Mouse (Mus musculus) adrenal gland, adult 18-20 months (tissue): Measurements from ENCODE around the gene Rnf217. TPM values are rescaled to one million over a fixed set of nuclear protein-coding genes. Genes with fewer than 3 reads are reported as not detected.

Experiments used
- DNase-seq, 2 experiments: peaks; one replicate each; pipeline ENCODE4 v3.0.0; 2021 to 2022; ENCODE audit warnings: low spot score in 2 of 2
- total RNA-seq, 2 experiments: library from RNA; stranded (reverse); gene quantifications; 1 replicate in 1 of 2; 2 replicates in 1 of 2; pipeline ENCODE4 v1.2.3; 2021

Rnf217 gene
- total RNA-seq, 2 experiments from 2014 or later, result 8.7 to 10.1 TPM

GRCm38 (mm10) chr10:31555433-31555960, 53.5 kb downstream of the Rnf217 start:
- DNase-seq, result no peak

- DNase-seq, result no peak
Measured at GRCm38 (mm10) chr10:31553302-31553701, 55.7 kb downstream of the Rnf217 start.

GRCm38 (mm10) chr10:31551850-31552249, 57.1 kb downstream of the Rnf217 start:
- DNase-seq, result no peak

GRCm38 (mm10) chr10:31551362-31551761, 57.6 kb downstream of the Rnf217 start:
- DNase-seq, result no peak

GRCm38 (mm10) chr10:31547156-31547555, 61.8 kb downstream of the Rnf217 start:
- no peak for DNase-seq

GRCm38 (mm10) chr10:31544149-31544942, 64.6 kb downstream of the Rnf217 start:
- no peak for DNase-seq

GRCm38 (mm10) chr10:31540518-31540917, 68.5 kb downstream of the Rnf217 start:
- DNase-seq, result no peak

GRCm38 (mm10) chr10:31539351-31539750, 69.6 kb downstream of the Rnf217 start:
- no peak for DNase-seq

- no peak for DNase-seq
Measured at GRCm38 (mm10) chr10:31538721-31539120, 70.3 kb downstream of the Rnf217 start.

- no peak for DNase-seq
Measured at GRCm38 (mm10) chr10:31538243-31538642, 70.7 kb downstream of the Rnf217 start.

GRCm38 (mm10) chr10:31537213-31537612, 71.8 kb downstream of the Rnf217 start:
- no peak for DNase-seq

GRCm38 (mm10) chr10:31535046-31535445, 73.9 kb downstream of the Rnf217 start:
- DNase-seq, result no peak

- no peak for DNase-seq
Measured at GRCm38 (mm10) chr10:31533270-31533826, 75.6 kb downstream of the Rnf217 start.

- DNase-seq, result no peak
Measured at GRCm38 (mm10) chr10:31532782-31533181, 76.2 kb downstream of the Rnf217 start.

GRCm38 (mm10) chr10:31528297-31528984, 80.5 kb downstream of the Rnf217 start:
- no peak for DNase-seq

- DNase-seq, result no peak
Measured at GRCm38 (mm10) chr10:31525705-31526104, 83.3 kb downstream of the Rnf217 start.

GRCm38 (mm10) chr10:31519420-31519819, 89.6 kb downstream of the Rnf217 start:
- peak in 1 of 2 experiments; percentile 20 for DNase-seq

- DNase-seq, result no peak
Measured at GRCm38 (mm10) chr10:31518210-31518609, 90.8 kb downstream of the Rnf217 start.

GRCm38 (mm10) chr10:31517192-31517591, 91.8 kb downstream of the Rnf217 start:
- no peak for DNase-seq

GRCm38 (mm10) chr10:31515897-31516296, 93.1 kb downstream of the Rnf217 start:
- DNase-seq, result no peak

- DNase-seq, result no peak
Measured at GRCm38 (mm10) chr10:31504134-31504551, 104.8 kb downstream of the Rnf217 start.
